Mouse (Mus musculus) intestine, embryonic 14.5 days (tissue): ENCODE results near the gene Slc26a1. TPM values are rescaled to one million over a fixed set of nuclear protein-coding genes. Genes with fewer than 3 reads are reported as not detected.

Experiments used
- ATAC-seq: fragments of 200-750 bp; cut with Nextera tagmentation; replicated peaks from 2 replicates; pipeline ENCODE4 v1.8.0; 2017; ENCODE audit warnings: low read depth, moderate number of reproducible peaks, moderate TSS enrichment, moderate library complexity; ENCODE audit not compliant: low FRiP score, low TSS enrichment
- DNase-seq: peaks from one replicate; pipeline ENCODE4 v3.0.0-alpha.2; 2018; ENCODE audit warnings: low spot score
- H3K27ac ChIP-seq: fragments of 300-500 bp; sonication (generic); 2 replicates; pipeline ENCODE4 v1.5.1; 2014; ENCODE audit warnings: low read depth, mild to moderate bottlenecking, control low read depth
- H3K27me3 ChIP-seq: fragments of 300-500 bp; sonication (generic); replicated peaks from 2 replicates; pipeline ENCODE4 v1.6.1; 2014; ENCODE audit warnings: low read length, control low read depth; ENCODE audit not compliant: control insufficient read depth, insufficient read depth
- H3K36me3 ChIP-seq: fragments of 300-500 bp; sonication (generic); 2 replicates; pipeline ENCODE4 v1.6.1; 2014; ENCODE audit warnings: low read length, control low read depth; ENCODE audit not compliant: control insufficient read depth, insufficient read depth
- H3K4me1 ChIP-seq: fragments of 300-500 bp; sonication (generic); replicated peaks from 2 replicates; pipeline ENCODE4 v1.6.1; 2014; ENCODE audit warnings: low read length, control low read depth, mixed read lengths; ENCODE audit not compliant: control insufficient read depth, insufficient read depth
- H3K4me2 ChIP-seq: fragments of 300-500 bp; sonication (generic); 2 replicates; pipeline ENCODE4 v1.6.1; 2014; ENCODE audit warnings: low read length
- H3K4me3 ChIP-seq: fragments of 300-500 bp; sonication (generic); 2 replicates; pipeline ENCODE4 v1.5.1; 2014; ENCODE audit warnings: low read depth, low read length, control low read depth, mixed read lengths
- H3K9ac ChIP-seq: fragments of 300-500 bp; sonication (generic); 2 replicates; pipeline ENCODE4 v1.6.1; 2014; ENCODE audit warnings: mild to moderate bottlenecking, low read length
- H3K9me3 ChIP-seq: fragments of 300-500 bp; sonication (generic); 2 replicates; pipeline ENCODE4 v1.6.1; 2016; ENCODE audit warnings: low read length, control low read depth; ENCODE audit not compliant: control insufficient read depth
- WGBS: fragments of 180-500 bp; shearing (Covaris S2); extraction: QIAGEN DNeasy Blood & Tissue Kit; methylation state at CpG from one replicate; pipeline ENCODE4 v1.1.7; 2014; 5-methylcytosine and 5-hydroxymethylcytosine counted together
- polyA plus RNA-seq: library from polyadenylated mRNA; unstranded; fragments of >200 nt; fragmentation: Nextera tagmentation; extraction: Ambion mirVana; gene quantifications from 2 replicates; pipeline ENCODE4 v1.2.1, GENCODE M21; 2014

Slc26a1 gene
- polyA plus RNA-seq, 1 experiment from 2014 or later, result 1.2 TPM

GRCm38 (mm10) chr5:108668387-108668932, 6.9 kb downstream of the Slc26a1 start:
- Histone ChIP-seq H3K9ac (peak overlapping the region; percentile 70), H3K36me3 (peaks cover 14% of the 10 kb centered on the region), H3K4me2 (peak overlapping the region; percentile 56), H3K27me3 (0 out of 2 replicates have a peak, but pooled peaks cover 3% of the 10 kb centered on the region), H3K4me3 (peak overlapping the region; percentile 58), H3K27ac (peak overlapping the region; percentile 86), H3K9me3 (no peaks in the 10 kb centered on the region), H3K4me1 (peaks cover 10% of the 10 kb centered on the region)
- WGBS, result 14% methylated on average over 3 of the region's 3 CpGs
- ATAC-seq (no peak), DNase-seq (no peak)

DNA sequence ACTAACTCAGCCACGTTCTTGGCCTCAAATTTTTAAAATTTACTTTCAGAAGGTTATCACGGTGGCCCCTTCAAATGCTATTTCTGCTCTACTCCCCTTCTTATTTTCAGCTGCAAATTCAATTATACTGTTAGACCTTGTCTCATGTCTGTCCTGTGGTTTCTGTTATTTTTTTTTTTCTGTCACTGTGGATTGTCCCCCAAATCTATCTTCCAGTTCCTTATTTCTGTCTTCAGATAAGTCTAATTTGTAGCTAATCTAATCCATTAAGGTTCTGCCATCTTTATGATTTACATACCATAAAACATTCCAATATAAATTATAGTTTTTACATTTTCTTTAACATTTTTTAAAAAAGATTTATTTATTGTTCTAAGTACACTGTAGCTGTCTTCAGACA, 8.0 kb downstream of the Slc26a1 start:
- Histone ChIP-seq H3K27ac (no peak overlapping the region), H3K4me1 (peaks cover 10% of the 10 kb centered on the region), H3K9ac (no peak overlapping the region), H3K36me3 (peaks cover 10% of the 10 kb centered on the region), H3K27me3 (0 out of 2 replicates have a peak, but pooled peaks cover 3% of the 10 kb centered on the region), H3K4me3 (no peak overlapping the region), H3K4me2 (no peak overlapping the region), H3K9me3 (no peaks in the 10 kb centered on the region)
- ATAC-seq (no peak), DNase-seq (no peak)
- WGBS, result 73% methylated on average over 2 of the region's 2 CpGs

- H3K27ac ChIP-seq, result no peak overlapping the region
- no peaks in the 10 kb centered on the region for H3K36me3 ChIP-seq
- no peak for ATAC-seq
- H3K27me3 ChIP-seq, result 0 out of 2 replicates have a peak, but pooled peaks cover 3% of the 10 kb centered on the region
- H3K4me2 ChIP-seq, result no peak overlapping the region
- H3K4me1 ChIP-seq, result peaks cover 10% of the 10 kb centered on the region
- H3K9ac ChIP-seq, result no peak overlapping the region
- no peak overlapping the region for H3K4me3 ChIP-seq
- no peaks in the 10 kb centered on the region for H3K9me3 ChIP-seq
- WGBS, result 43% methylated on average over 3 of the region's 3 CpGs
- no peak for DNase-seq
Observed at GRCm38 (mm10) chr5:108665066-108665465, 10.3 kb downstream of the Slc26a1 start.

- Histone ChIP-seq H3K27ac (no peak overlapping the region), H3K4me2 (no peak overlapping the region), H3K36me3 (0 out of 2 replicates have a peak, but pooled peaks cover under 1% of the 10 kb centered on the region), H3K9ac (no peak overlapping the region), H3K4me3 (no peak overlapping the region), H3K27me3 (0 out of 2 replicates have a peak, but pooled peaks cover 3% of the 10 kb centered on the region), H3K9me3 (no peaks in the 10 kb centered on the region), H3K4me1 (peaks cover 5% of the 10 kb centered on the region)
- 85% methylated on average over 4 of the region's 4 CpGs for WGBS
- no peak for DNase-seq
- no peak for ATAC-seq
Observed at GRCm38 (mm10) chr5:108662772-108663171, 12.6 kb downstream of the Slc26a1 start.

- ATAC-seq (peak; percentile 99), DNase-seq (peak; percentile 91)
- H3K9ac ChIP-seq, result peak overlapping the region; percentile 89
- H3K27me3 ChIP-seq, result 0 out of 2 replicates have a peak, but pooled peaks cover 3% of the 10 kb centered on the region
- H3K9me3 ChIP-seq, result no peaks in the 10 kb centered on the region
- H3K36me3 ChIP-seq, result peaks cover 16% of the 10 kb centered on the region
- WGBS, result 13% methylated on average over 36 of the region's 36 CpGs
- peak overlapping the region; percentile 95 for H3K4me2 ChIP-seq
- peaks cover 5% of the 10 kb centered on the region for H3K4me1 ChIP-seq
- no peak overlapping the region for H3K27ac ChIP-seq
- peak overlapping the region; percentile 80 for H3K4me3 ChIP-seq
Observed at GRCm38 (mm10) chr5:108660632-108661268, 14.6 kb downstream of the Slc26a1 start.

- Histone ChIP-seq H3K9me3 (no peaks in the 10 kb centered on the region), H3K9ac (peak within 1 kb of the TSS; percentile 89), H3K27ac (no peak within 1 kb of the TSS), H3K27me3 (0 out of 2 replicates have a peak, but pooled peaks cover 3% of the 10 kb centered on the region), H3K4me3 (peak within 1 kb of the TSS; percentile 80), H3K36me3 (peaks cover 24% of the 10 kb centered on the region), H3K4me1 (peaks cover 5% of the 10 kb centered on the region), H3K4me2 (peak within 1 kb of the TSS; percentile 95)
- DNase-seq (no peak), ATAC-seq (peak; percentile 63; the same call in 1 of the 2 replicates)
- WGBS, result 11% methylated on average over 24 of the region's 24 CpGs
Observed at GRCm38 (mm10) chr5:108659698-108660631, 15.4 kb downstream of the Slc26a1 start, which contains the start of gene Idua. Gene Idua, plus strand, starts transcription at chr5:108660331.

DNA sequence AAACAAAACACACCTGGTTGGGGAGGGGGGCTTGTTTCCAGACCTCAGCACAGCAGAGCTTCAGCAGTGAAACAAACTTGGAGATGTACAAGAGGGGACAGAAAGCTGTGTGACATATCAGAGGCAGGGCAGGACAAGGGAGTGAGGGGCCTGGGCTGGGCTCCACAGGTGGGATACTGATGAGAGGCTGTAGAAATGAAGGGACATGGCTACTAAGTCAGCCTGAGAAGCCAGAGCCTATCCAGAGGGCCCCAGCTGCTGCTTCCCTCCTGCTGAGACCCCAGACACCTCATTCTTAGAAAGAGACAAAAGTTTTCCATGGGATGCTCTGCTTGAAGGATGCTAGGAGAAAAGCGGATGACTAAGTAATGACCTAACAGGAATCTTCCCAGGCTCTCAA, 16.8 kb downstream of the Slc26a1 start:
- H3K9me3 ChIP-seq, result no peaks in the 10 kb centered on the region
- H3K27ac ChIP-seq, result no peak overlapping the region
- no peak overlapping the region for H3K4me2 ChIP-seq
- H3K9ac ChIP-seq, result no peak overlapping the region
- WGBS, result 95% methylated on average over 1 of the region's 1 CpGs
- DNase-seq (no peak), ATAC-seq (no peak)
- no peaks in the 10 kb centered on the region for H3K27me3 ChIP-seq
- H3K4me1 ChIP-seq, result peaks cover 5% of the 10 kb centered on the region
- peaks cover 37% of the 10 kb centered on the region for H3K36me3 ChIP-seq
- H3K4me3 ChIP-seq, result no peak overlapping the region

DNA sequence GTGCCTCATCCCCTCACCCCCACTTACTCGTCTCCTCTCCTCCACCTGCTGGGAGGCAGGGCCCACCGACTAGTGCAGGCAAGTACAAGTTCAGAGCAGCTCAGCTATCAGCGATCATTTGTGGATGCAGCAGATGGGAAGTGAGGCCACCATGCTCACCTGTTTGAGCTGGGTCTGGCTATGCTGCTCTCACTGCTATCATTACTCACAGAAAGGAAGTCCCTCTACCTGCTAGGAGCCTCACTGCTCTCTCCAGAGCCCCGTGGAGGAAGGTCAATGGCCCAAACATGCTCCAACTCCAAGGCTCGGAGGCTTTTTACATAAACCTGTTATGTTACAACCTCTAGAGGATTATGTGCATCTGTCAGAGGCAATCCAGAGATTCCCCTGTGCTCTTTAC, 18.0 kb downstream of the Slc26a1 start:
- H3K9me3 ChIP-seq, result no peaks in the 10 kb centered on the region
- H3K4me3 ChIP-seq, result no peak overlapping the region
- H3K36me3 ChIP-seq, result peaks cover 49% of the 10 kb centered on the region
- H3K27ac ChIP-seq, result no peak overlapping the region
- 77% methylated on average over 5 of the region's 5 CpGs for WGBS
- H3K4me2 ChIP-seq, result no peak overlapping the region
- H3K4me1 ChIP-seq, result peaks cover 5% of the 10 kb centered on the region
- H3K9ac ChIP-seq, result no peak overlapping the region
- no peak for DNase-seq
- H3K27me3 ChIP-seq, result no peaks in the 10 kb centered on the region
- no peak for ATAC-seq
